Mouse (Mus musculus) leukemia stem cell, adult 10-12 weeks (primary cell): ENCODE results near the gene Ankrd13d. TPM values are rescaled to one million over a fixed set of nuclear protein-coding genes. Genes with fewer than 3 reads are reported as not detected.

Experiments used
- polyA plus RNA-seq: library from polyadenylated mRNA; stranded (reverse); fragments of >175 nt; gene quantifications from 2 replicates; pipeline ENCODE4 v1.2.3, GENCODE M21; 2012; ENCODE audit warnings: low replicate concordance

The Ankrd13d gene
- 7.3 and 8.3 TPM in 2 replicates for polyA plus RNA-seq

GRCm38 (mm10) chr19:4282898-4283553, at the start of gene Ankrd13d:
Gene Ankrd13d (minus strand): TSS chr19:4283137.

GRCm38 (mm10) chr19:4306190-4306577, 23.2 kb upstream of the Ankrd13d start, which contains the start of gene Grk2:
Gene Grk2 (minus strand): TSS chr19:4306222.

GRCm38 (mm10) chr19:4268566-4269361, 14.2 kb downstream of the Ankrd13d start, which contains the start of gene Ssh3:
Gene Ssh3 (minus strand): TSS chr19:4269180.

GRCm38 (mm10) chr19:4231253-4232185, 51.4 kb downstream of the Ankrd13d start, which contains the start of gene Pold4:
Gene Pold4 (plus strand): TSS chr19:4231899.

Other genes starting within 250 kb of the Ankrd13d start
- gene Gstp1, start 245.2 kb downstream of the Ankrd13d start, polyA plus RNA-seq = 87.4 and 343 TPM in 2 replicates
- 0.83 TPM in 1 of 2 replicates, not detected in the other for gene Gstp2, start 237.1 kb downstream of the Ankrd13d start, polyA plus RNA-seq
- 8.9 and 10.2 TPM in 2 replicates for gene Gstp3, start 223.6 kb downstream of the Ankrd13d start, polyA plus RNA-seq
- not detected in 2 replicates for gene Cabp2, start 201.6 kb downstream of the Ankrd13d start, polyA plus RNA-seq
- 187 and 207 TPM in 2 replicates for gene Cdk2ap2, start 186.0 kb downstream of the Ankrd13d start, polyA plus RNA-seq
- 116 and 152 TPM in 2 replicates for gene Pitpnm1, start 183.1 kb downstream of the Ankrd13d start, polyA plus RNA-seq
- 140 and 201 TPM in 2 replicates for gene Aip, start 157.3 kb downstream of the Ankrd13d start, polyA plus RNA-seq
- gene Gpr152, start 143.3 kb downstream of the Ankrd13d start, polyA plus RNA-seq = not detected in 2 replicates
- gene Cabp4, start 139.1 kb downstream of the Ankrd13d start, polyA plus RNA-seq = 0.80 and 4.6 TPM in 2 replicates
- gene Coro1b, start 134.5 kb downstream of the Ankrd13d start, polyA plus RNA-seq = 68.6 and 81.7 TPM in 2 replicates
- 311 and 444 TPM in 2 replicates for gene Ptprcap, start 129.5 kb downstream of the Ankrd13d start, polyA plus RNA-seq
- gene Rps6kb2, start 119.8 kb downstream of the Ankrd13d start, polyA plus RNA-seq = 165 and 201 TPM in 2 replicates
- 2.9 and 5.8 TPM in 2 replicates for gene Carns1, start 107.7 kb downstream of the Ankrd13d start, polyA plus RNA-seq
- gene Tbc1d10c, start 91.9 kb downstream of the Ankrd13d start, polyA plus RNA-seq = 91.7 and 91.9 TPM in 2 replicates
- gene Ppp1ca, start 91.1 kb downstream of the Ankrd13d start, polyA plus RNA-seq = 230 and 449 TPM in 2 replicates
- 31.9 and 46.0 TPM in 2 replicates for gene Rad9a, start 81.5 kb downstream of the Ankrd13d start, polyA plus RNA-seq
- gene Clcf1, start 68.9 kb downstream of the Ankrd13d start, polyA plus RNA-seq = 22.4 and 34.6 TPM in 2 replicates
- 2.6 and 21.1 TPM in 2 replicates for gene AC109138.7, start 68.8 kb downstream of the Ankrd13d start, polyA plus RNA-seq
- 20.7 and 38.4 TPM in 2 replicates for gene Pold4, start 51.2 kb downstream of the Ankrd13d start, polyA plus RNA-seq
- 5.1 and 6.5 TPM in 2 replicates for gene Ssh3, start 14.0 kb downstream of the Ankrd13d start, polyA plus RNA-seq
- 462 and 498 TPM in 2 replicates for gene Grk2, start 23.1 kb upstream of the Ankrd13d start, polyA plus RNA-seq
- 52.8 and 66.9 TPM in 2 replicates for gene Kdm2a, start 115.1 kb upstream of the Ankrd13d start, polyA plus RNA-seq
- not detected in 2 replicates for gene Rhod, start 156.3 kb upstream of the Ankrd13d start, polyA plus RNA-seq
- gene Syt12, start 194.3 kb upstream of the Ankrd13d start, polyA plus RNA-seq = 0.09 TPM in 1 of 2 replicates, not detected in the other
- not detected in 2 replicates for gene 2010003K11Rik, start 215.4 kb upstream of the Ankrd13d start, polyA plus RNA-seq
- gene Pcx, start 227.3 kb upstream of the Ankrd13d start, polyA plus RNA-seq = 18.9 and 31.7 TPM in 2 replicates